Mouse (Mus musculus): Measurements from ENCODE around the gene Ntrk2.

DNA sequence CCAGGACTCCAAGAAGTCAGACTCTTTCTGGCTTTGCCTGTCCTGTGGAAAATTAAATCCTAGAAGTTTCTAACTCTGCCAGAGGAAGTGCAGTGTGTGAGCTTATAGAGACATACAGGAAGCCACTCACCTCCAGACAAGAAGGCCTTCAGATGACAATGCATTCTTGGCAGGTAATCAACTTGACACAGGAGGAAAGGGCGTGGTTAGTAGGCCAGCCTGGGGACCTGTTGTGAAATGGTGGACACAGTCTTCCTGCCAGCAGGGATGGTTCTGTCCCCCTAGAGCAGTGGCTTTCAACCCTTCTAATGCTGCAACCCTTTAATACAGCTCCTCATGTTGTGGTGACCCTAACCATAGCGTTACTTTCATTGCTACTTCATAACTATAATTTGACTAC, 191.4 kb downstream of the Ntrk2 start:
- no peak for TF ChIP-seq POLR2A (IDR thresholded peaks at IDR 0.05; ENCODE audit: borderline replicate concordance, extremely low read depth, insufficient read depth, insufficient read length, poor library complexity, severe bottlenecking)
- TF ChIP-seq CTCF (IDR thresholded peaks at IDR 0.05; ENCODE audit: borderline replicate concordance, extremely low read depth, insufficient read depth, insufficient read length): no peak
